Mouse (Mus musculus) heart, adult 8-10 months (tissue): Measurements from ENCODE around the gene Cfap73. TPM values are rescaled to one million over a fixed set of nuclear protein-coding genes. Genes with fewer than 3 reads are reported as not detected.

ENCODE experiments used
- DNase-seq: peaks from one replicate; pipeline ENCODE4 v3.0.0; 2022; ENCODE audit warnings: low spot score
- total RNA-seq, 4 experiments: library from RNA; stranded (reverse); gene quantifications; 2 replicates each; pipeline ENCODE4 v1.2.4; 2022

The Cfap73 gene
- total RNA-seq, 4 experiments from 2014 or later, result not detected

DNA sequence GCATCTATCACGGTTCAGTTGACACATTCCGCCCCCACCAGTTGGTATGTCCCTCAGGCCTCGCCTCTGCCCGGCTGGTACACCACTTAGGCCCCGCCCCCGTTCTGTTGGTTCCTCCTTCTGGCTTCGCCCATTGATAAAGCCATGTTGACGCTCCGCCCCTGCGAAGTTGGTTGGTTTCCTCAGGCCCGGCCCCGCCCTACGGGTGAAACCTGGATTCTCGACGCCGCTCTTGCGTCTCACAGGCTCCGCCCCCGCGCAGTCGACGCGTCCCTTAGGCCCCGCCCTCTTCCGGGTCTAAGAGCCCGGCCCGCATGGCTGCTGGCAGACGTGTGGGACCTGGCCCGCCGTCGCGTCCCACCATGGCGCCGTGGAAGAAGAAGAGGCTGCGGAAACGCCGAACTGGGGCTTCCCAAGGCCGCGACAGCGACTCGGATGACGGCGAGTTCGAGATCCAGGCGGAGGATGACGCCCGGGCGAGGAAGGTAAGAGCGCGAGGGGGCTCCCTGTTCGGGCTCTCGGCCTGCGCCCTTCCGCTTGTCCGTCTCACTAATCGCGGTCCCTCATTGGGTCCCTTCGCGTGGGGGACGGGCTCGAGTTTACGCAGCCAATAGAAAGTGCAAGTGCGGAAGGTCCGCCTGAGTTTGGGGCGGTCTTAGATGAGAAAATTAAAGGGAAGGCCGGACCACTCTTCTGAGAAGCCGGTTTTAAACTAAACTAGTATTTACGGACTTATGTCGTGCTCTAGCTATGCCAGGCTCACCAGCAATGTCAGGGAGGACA, 21.0 kb downstream of the Cfap73 start:
- DNase-seq, result peak; percentile 100

- DNase-seq, result peak; percentile 96
Observed at GRCm38 (mm10) chr5:120612442-120612821, 21.6 kb downstream of the Cfap73 start, which contains the start of the genes Rita1 and Ddx54. TSS of gene Rita1 (minus strand) at chr5:120612589. TSS of gene Ddx54 (plus strand) at chr5:120612739.

DNA sequence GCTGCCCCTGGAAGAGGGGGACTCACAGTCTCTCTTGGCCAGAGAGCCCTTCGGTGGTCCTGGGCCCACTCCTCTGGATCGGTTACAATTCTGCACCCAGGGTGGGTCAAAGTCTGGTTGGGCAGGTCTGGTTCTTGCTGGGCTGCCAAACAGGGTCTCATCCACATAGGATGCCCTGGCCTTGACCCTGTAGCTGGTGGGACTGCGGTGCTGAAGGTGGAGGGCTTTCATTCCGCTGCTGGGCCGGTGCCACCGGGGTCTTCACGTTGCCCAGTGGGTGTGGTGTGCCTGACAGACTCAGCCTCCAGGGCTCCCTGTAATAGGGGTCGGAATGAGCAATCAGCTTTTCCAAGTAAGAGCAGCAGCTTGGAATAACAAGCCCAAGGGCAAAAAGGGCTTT, 22.6 kb downstream of the Cfap73 start:
- DNase-seq, result no peak

DNA sequence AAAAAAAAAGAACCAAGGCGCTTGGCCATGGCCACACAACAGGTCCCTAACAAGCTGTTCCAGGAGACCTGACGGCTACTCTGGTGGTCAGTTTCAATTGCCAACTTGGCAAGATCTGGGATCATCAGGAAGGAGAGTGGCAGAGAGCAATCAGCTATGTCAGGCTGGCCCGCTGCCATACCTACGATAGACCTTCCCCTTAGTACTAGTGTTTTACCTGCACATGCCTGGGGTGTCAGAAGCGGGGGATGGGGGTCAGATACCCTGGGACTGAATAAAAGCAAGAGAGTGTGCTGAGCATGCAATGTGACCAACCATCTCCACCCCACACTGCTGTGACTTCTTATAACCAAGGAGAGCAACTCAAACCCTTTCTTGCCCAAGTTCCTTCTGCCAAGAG, 23.1 kb downstream of the Cfap73 start:
- no peak for DNase-seq

- DNase-seq, result no peak
Observed at GRCm38 (mm10) chr5:120609246-120609775, 24.7 kb downstream of the Cfap73 start.

GRCm38 (mm10) chr5:120607335-120607734, 26.7 kb downstream of the Cfap73 start:
- no peak for DNase-seq

DNA sequence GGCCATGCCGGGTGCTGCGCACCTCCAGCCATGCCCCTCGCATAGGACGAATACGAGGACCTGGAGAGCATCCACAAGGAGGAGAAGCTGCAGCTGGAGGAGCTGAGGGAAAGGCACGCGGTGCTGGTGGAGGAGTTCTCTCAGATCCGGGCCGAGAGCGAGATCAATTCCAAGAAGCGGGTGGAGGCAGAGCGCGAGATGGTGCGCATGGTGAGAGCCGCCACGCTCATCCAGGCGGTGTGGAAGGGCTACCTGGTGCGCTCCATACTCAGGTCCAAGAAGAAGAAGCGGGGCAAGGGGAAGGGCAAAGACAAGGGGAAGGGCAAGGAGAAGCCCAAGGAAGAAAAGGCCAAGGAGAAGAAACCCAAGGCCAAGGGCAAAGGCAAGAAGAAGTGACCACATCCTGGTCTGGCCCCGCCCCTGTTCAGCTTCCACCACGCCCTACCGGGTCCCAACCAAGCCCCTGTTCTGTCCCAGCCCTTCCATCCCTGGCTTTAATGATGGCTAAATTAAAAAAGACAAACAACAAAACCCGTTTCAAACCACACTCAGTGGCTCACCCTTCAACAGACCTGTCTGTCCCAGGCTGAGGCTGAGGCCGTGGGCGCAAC, 27.3 kb downstream of the Cfap73 start:
- no peak for DNase-seq

DNA sequence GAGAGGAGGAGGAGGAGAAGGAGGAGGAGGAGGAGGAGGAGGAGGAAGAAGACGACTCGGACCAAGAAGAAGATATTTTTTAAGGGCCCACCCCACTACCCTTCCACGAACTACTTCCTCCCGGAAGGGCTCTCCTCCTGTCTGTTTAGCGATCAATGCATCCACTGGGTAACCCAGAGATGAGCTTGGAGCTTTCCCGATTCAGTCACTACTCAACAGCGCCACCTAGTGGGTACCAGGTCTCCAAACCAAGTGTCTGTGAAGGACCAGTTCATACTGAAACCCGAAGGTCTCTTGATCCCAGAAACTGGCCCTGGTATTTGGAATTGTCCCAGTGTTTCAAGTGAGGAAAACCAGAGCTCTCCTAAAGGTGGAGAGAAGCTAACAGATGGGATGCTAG, 28.3 kb downstream of the Cfap73 start:
- DNase-seq, result peak; percentile 91

DNA sequence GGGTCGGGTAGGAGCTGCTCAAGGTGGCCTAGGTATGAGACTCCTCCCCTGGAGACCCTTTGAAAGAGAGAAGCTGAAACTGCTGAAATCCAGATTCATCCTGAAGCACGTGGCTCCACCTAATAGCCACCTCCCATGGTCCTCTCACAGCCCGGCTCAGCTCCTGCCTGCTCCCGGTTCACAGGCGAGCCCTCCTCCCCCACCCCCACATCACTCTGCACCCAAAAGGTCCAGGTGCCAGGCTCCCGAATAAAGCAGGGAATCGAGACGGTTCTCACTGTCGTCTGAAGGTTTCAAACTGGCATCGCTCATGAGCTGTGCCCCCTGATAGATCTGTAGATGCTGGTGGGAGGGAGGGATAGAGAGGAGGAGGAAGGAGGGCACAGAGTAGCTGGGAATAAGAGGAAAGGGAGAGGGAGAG, 28.8 kb downstream of the Cfap73 start:
- DNase-seq, result no peak

GRCm38 (mm10) chr5:120604839-120605238, 29.2 kb downstream of the Cfap73 start:
- DNase-seq, result peak; percentile 79

DNA sequence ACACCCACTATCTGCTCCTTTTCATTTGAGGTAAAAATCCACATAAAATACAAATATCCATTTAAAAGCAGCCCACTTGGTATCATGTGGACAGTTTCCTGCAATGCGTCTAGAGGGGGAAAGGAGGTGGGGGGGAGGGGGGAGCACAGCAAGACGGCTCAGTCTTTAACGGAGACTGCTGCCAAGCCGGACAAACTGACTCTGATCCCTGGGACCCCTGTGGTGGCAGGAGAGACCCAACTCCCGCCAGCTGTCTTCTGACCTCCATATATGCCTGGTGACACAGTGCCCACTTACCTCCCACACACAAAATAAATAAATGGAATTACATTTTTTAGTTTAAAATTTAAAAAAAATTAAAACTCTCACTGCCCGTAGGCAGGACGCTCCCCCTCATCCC, 30.5 kb downstream of the Cfap73 start:
- DNase-seq, result no peak

- DNase-seq, result no peak
Observed at GRCm38 (mm10) chr5:120602210-120602609, 31.8 kb downstream of the Cfap73 start.

DNA sequence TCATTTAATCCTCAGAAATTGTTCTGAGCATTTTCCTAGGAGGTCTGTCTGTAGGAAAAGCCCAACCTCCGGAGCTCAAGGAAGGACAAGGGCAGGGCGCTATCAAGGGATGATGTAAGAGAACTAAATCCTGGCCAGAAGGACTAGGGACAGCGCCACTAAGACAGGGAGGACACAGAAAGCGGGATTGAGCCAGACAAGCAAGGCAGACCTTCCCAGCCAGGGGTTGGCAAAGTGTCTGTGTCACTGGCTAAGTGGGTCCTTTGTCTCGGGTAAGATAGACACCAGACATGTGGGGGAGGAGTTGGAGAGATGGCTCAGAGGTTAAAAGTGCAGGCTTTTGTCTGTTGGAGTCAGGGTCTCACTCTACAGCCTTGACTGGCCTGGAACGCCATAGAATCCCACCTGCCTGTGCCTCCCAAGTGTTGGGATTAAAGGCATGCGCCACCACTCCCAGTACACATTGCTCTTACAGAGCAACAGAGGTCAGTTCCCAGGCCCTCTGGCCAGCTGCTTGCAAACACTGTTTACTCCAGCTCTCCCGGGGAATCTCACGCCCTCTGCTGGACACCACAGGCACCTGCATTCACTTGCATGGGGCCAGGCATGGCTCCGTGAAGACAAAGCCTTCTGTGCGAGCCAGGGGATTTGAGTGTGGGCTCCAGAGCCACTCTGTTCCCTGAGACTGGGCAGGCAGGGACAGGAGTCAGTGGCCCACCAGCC, 32.9 kb downstream of the Cfap73 start:
- no peak for DNase-seq

DNA sequence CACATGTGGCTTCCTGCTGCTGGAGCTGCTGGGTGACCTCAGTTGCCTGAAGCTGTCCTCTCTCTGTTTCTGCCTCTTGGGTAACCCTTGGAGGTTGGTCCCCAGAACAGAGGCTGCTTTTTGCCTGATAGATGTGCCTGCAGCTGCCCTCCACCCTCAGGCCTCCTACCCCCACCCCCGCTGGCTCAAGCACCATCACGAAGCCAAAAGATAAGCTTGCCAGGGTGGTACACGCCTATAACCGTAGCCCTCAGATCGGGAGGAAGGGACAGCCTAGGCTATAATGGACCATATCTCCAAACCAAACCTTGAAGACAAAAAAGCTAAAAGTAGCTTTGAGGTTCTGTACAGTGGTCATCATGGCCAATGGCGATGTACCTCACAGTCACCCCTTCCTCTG, 34.4 kb downstream of the Cfap73 start:
- no peak for DNase-seq

- DNase-seq, result no peak
Observed at GRCm38 (mm10) chr5:120594485-120594884, 39.5 kb downstream of the Cfap73 start.

- DNase-seq, result no peak
Observed at GRCm38 (mm10) chr5:120592141-120592540, 41.9 kb downstream of the Cfap73 start.

GRCm38 (mm10) chr5:120590356-120591010, 43.6 kb downstream of the Cfap73 start:
- DNase-seq, result no peak

GRCm38 (mm10) chr5:120588569-120589094, 45.4 kb downstream of the Cfap73 start, which contains the start of the genes Tpcn1 and Iqcd:
TSS of gene Tpcn1 (minus strand) at chr5:120588673.
TSS of gene Iqcd (plus strand) at chr5:120589016.
- DNase-seq, result peak; percentile 99

DNA sequence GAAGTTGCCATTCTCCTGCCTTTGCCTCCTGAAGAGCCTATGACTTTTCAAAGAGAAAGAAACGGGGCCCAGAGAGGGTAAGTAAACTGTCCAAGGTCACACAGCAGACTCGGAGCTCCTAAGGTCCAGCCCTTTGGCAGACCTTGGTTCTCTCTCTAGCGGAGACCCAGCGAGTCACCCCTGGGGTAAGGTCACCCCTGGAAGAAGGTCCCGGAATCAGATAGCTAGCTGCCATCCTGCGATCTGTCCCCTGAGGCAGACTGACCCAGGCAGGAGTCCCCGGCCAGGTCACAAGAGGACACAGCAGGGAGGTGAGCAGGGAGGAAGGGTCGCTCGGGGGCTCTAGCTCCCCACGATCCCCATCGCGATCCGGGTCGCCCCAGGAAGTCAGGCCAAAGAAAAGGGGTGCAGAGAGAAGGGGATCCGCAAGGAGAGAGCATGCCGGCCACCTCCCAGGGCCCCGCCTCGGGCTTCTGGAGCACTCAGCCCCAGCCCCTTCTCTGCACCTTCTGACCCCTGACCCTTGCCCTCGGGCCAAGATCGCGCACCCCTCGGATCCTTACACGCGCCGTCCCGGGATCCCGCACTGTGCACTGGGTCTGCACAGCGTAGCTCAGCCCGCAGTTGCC, 46.0 kb downstream of the Cfap73 start:
- DNase-seq, result no peak

- peak; percentile 61 for DNase-seq
Observed at GRCm38 (mm10) chr5:120587616-120587926, 46.5 kb downstream of the Cfap73 start.
